Mouse (Mus musculus): Measurements from ENCODE around the gene Ptprq. TPM values are rescaled to one million over a fixed set of nuclear protein-coding genes. Genes with fewer than 3 reads are reported as not detected.

Gene Ptprq
- polyA plus RNA-seq, 1 experiment from 2014 or later = 0.39 TPM

GRCm38 (mm10) chr10:107700944-107701343 lies 18.9 kb downstream of the Ptprq start:
- ATAC-seq = no peak
- 91% methylated on average over 3 of the region's 3 CpGs for WGBS
- Histone ChIP-seq H3K9me3 (no peaks in the 10 kb centered on the region), H3K36me3 (no peaks in the 10 kb centered on the region), H3K4me3 (replicated peaks) (no peak overlapping the region), H3K9ac (replicated peaks) (no peak overlapping the region), H3K4me1 (replicated peaks) (no peaks in the 10 kb centered on the region), H3K4me2 (replicated peaks) (no peak overlapping the region), H3K27me3 (no peaks in the 10 kb centered on the region), H3K27ac (no peak overlapping the region)

DNA sequence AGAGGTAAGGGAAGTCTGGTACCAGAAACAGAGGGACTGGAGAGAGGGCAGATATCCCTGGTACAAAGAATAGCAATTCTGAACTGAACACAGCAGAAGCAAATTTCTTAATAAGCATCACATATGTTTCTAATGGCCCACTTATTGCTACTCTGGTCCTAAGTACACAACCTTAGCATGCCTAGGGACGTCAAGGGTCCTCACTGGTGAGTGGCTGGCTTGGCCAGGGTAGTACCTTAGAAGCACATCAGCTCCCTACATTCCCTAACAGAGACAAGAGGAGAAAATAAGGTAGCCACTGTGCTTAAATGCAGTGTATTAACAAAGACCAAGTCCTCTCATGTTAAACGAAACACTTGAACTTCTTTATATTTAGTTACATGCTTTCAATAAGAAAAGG lies 21.1 kb downstream of the Ptprq start:
- Histone ChIP-seq H3K9ac (replicated peaks) (no peak overlapping the region), H3K27me3 (no peaks in the 10 kb centered on the region), H3K27ac (no peak overlapping the region), H3K36me3 (no peaks in the 10 kb centered on the region), H3K4me1 (replicated peaks) (no peaks in the 10 kb centered on the region), H3K4me2 (replicated peaks) (no peak overlapping the region), H3K4me3 (replicated peaks) (no peak overlapping the region), H3K9me3 (no peaks in the 10 kb centered on the region)
- no peak for ATAC-seq
- 81% methylated on average over 2 of the region's 2 CpGs for WGBS

DNA sequence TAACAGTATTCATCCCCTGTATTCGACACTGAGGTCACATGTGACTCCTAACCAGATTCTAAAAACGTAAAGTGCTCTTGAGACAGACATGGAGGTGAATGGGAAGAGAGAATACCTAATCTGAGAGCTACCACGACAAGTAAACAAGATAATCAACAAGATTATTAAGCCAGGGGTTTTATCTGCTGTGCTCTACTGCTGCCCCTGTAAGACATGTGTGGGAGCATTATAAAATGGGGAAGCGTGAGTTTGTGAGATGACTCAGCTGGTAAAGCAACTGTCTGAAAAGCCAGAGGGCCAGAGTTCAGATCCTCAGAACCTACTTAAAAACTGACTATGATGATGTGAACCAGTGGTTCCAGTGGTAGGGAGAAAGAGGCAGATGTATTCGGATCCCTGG lies 22.7 kb downstream of the Ptprq start:
- Histone ChIP-seq H3K27ac (no peak overlapping the region), H3K4me1 (replicated peaks) (no peaks in the 10 kb centered on the region), H3K4me2 (replicated peaks) (no peak overlapping the region), H3K9ac (replicated peaks) (no peak overlapping the region), H3K4me3 (replicated peaks) (no peak overlapping the region), H3K36me3 (no peaks in the 10 kb centered on the region), H3K27me3 (no peaks in the 10 kb centered on the region), H3K9me3 (no peaks in the 10 kb centered on the region)
- ATAC-seq = no peak
- WGBS = 85% methylated on average over 5 of the region's 5 CpGs

- Histone ChIP-seq H3K9ac (replicated peaks) (no peak overlapping the region), H3K27ac (no peak overlapping the region), H3K9me3 (no peaks in the 10 kb centered on the region), H3K27me3 (no peaks in the 10 kb centered on the region), H3K36me3 (no peaks in the 10 kb centered on the region), H3K4me3 (replicated peaks) (no peak overlapping the region), H3K4me1 (replicated peaks) (no peaks in the 10 kb centered on the region), H3K4me2 (replicated peaks) (no peak overlapping the region)
- ATAC-seq = no peak
- 85% methylated on average over 6 of the region's 6 CpGs for WGBS
Measured at GRCm38 (mm10) chr10:107687382-107687781, 32.5 kb downstream of the Ptprq start.

- H3K9ac ChIP-seq (replicated peaks) = no peak overlapping the region
Measured at GRCm38 (mm10) chr10:107675994-107676393, 43.9 kb downstream of the Ptprq start.

GRCm38 (mm10) chr10:107668374-107669094 lies 51.3 kb downstream of the Ptprq start:
- H3K27ac ChIP-seq = no peak overlapping the region
- H3K4me2 ChIP-seq (replicated peaks) = no peak overlapping the region
- H3K9me3 ChIP-seq = no peaks in the 10 kb centered on the region
- no peaks in the 10 kb centered on the region for H3K27me3 ChIP-seq
- H3K36me3 ChIP-seq = no peaks in the 10 kb centered on the region
- no peak overlapping the region for H3K4me3 ChIP-seq (replicated peaks)
- H3K4me1 ChIP-seq (replicated peaks) = no peaks in the 10 kb centered on the region
- ATAC-seq = no peak
- 86% methylated on average over 4 of the region's 4 CpGs for WGBS
- H3K9ac ChIP-seq (replicated peaks) = no peak overlapping the region

More at GRCm38 (mm10) chr10:107675994-107676393, 43.9 kb downstream of the Ptprq start:
- Histone ChIP-seq H3K36me3 (no peaks in the 10 kb centered on the region), H3K4me2 (replicated peaks) (no peak overlapping the region), H3K4me1 (replicated peaks) (no peaks in the 10 kb centered on the region), H3K27me3 (no peaks in the 10 kb centered on the region), H3K9me3 (no peaks in the 10 kb centered on the region), H3K27ac (no peak overlapping the region), H3K4me3 (replicated peaks) (no peak overlapping the region)
- ATAC-seq = no peak
- WGBS = 64% methylated on average over 1 of the region's 1 CpGs

DNA sequence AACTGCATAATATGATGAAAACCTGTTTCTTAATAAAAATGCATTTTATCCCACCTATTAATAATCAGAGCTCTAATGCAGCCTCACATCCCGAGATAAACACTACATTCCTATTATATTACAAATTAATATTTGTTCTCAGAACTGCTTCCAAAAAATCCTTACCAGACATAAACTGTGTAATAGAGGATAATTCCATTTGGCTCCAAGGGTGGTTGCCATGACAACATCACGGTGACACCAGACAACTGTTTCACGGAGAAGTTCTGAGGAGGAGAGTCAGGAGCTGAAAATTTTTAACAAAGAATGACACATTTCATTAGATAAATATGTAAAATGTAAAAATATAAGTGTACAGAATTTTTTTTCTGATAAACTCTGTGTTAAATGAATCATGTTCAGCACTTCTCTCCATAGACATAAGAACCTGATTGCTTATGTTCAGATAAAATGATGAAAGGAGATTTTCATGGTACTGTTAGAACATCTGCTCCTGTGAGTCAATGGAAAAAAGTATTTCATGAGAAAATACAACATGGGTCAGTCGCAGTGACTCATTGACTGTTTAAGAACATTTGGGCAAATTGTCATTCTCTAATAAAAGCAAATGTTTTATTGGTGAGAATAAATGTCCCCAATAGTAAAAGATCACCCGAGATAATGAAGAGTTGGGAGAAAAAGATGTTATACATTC lies 57.3 kb downstream of the Ptprq start:
- Histone ChIP-seq H3K9ac (replicated peaks) (no peak overlapping the region), H3K4me3 (replicated peaks) (no peak overlapping the region), H3K27ac (no peak overlapping the region), H3K27me3 (no peaks in the 10 kb centered on the region), H3K4me2 (replicated peaks) (no peak overlapping the region), H3K4me1 (replicated peaks) (0 out of 2 replicates have a peak, but pooled peaks cover 4% of the 10 kb centered on the region), H3K9me3 (no peaks in the 10 kb centered on the region), H3K36me3 (no peaks in the 10 kb centered on the region)
- WGBS = 46% methylated on average over 5 of the region's 5 CpGs
- peak; percentile 80; the same call in 1 of the 2 replicates for ATAC-seq

- no peaks in the 10 kb centered on the region for H3K27me3 ChIP-seq
- ATAC-seq = peak; percentile 45; the same call in 1 of the 2 replicates
- H3K36me3 ChIP-seq = no peaks in the 10 kb centered on the region
- 0 out of 2 replicates have a peak, but pooled peaks cover 4% of the 10 kb centered on the region for H3K4me1 ChIP-seq (replicated peaks)
- H3K4me2 ChIP-seq (replicated peaks) = no peak overlapping the region
- no peak overlapping the region for H3K27ac ChIP-seq
- no peak overlapping the region for H3K4me3 ChIP-seq (replicated peaks)
- no peaks in the 10 kb centered on the region for H3K9me3 ChIP-seq
- H3K9ac ChIP-seq (replicated peaks) = no peak overlapping the region
- 91% methylated on average over 3 of the region's 3 CpGs for WGBS
Measured at GRCm38 (mm10) chr10:107661970-107662369, 57.9 kb downstream of the Ptprq start.

DNA sequence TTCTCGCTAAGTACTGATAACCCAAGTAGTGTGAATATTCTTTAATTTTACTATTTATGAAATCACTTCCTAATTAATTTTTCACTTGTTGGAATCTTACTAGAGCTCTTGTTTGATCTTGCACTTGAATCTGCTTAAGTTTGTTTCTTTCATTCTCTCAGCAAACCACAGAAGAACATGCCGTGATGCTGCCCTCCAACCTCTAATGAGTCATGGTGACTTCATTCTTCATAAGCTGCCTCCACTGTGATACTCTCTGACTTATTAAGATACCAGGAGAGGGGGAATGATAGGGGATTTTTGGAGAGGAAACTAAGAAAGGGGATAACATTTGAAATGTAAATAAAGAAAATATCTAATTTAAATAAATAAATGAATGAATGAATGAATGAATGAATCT lies 60.7 kb downstream of the Ptprq start:
- WGBS = 88% methylated on average over 2 of the region's 2 CpGs
- Histone ChIP-seq H3K4me1 (replicated peaks) (0 out of 2 replicates have a peak, but pooled peaks cover 4% of the 10 kb centered on the region), H3K9me3 (no peaks in the 10 kb centered on the region), H3K4me3 (replicated peaks) (no peak overlapping the region), H3K27me3 (no peaks in the 10 kb centered on the region), H3K27ac (no peak overlapping the region), H3K36me3 (no peaks in the 10 kb centered on the region), H3K4me2 (replicated peaks) (no peak overlapping the region), H3K9ac (replicated peaks) (no peak overlapping the region)
- no peak for ATAC-seq

GRCm38 (mm10) chr10:107649687-107650086 lies 70.2 kb downstream of the Ptprq start:
- Histone ChIP-seq H3K27me3 (no peaks in the 10 kb centered on the region), H3K4me3 (replicated peaks) (no peak overlapping the region), H3K36me3 (no peaks in the 10 kb centered on the region), H3K27ac (no peak overlapping the region), H3K4me2 (replicated peaks) (no peak overlapping the region), H3K9me3 (no peaks in the 10 kb centered on the region), H3K4me1 (replicated peaks) (no peaks in the 10 kb centered on the region), H3K9ac (replicated peaks) (no peak overlapping the region)
- WGBS = 95% methylated on average over 2 of the region's 2 CpGs
- ATAC-seq = no peak

GRCm38 (mm10) chr10:107628104-107628503 lies 91.7 kb downstream of the Ptprq start:
- Histone ChIP-seq H3K36me3 (no peaks in the 10 kb centered on the region), H3K27ac (no peak overlapping the region), H3K4me2 (replicated peaks) (no peak overlapping the region), H3K4me1 (replicated peaks) (no peaks in the 10 kb centered on the region), H3K9me3 (no peaks in the 10 kb centered on the region), H3K9ac (replicated peaks) (no peak overlapping the region), H3K27me3 (no peaks in the 10 kb centered on the region), H3K4me3 (replicated peaks) (no peak overlapping the region)
- WGBS = 78% methylated on average over 3 of the region's 3 CpGs
- no peak for ATAC-seq

DNA sequence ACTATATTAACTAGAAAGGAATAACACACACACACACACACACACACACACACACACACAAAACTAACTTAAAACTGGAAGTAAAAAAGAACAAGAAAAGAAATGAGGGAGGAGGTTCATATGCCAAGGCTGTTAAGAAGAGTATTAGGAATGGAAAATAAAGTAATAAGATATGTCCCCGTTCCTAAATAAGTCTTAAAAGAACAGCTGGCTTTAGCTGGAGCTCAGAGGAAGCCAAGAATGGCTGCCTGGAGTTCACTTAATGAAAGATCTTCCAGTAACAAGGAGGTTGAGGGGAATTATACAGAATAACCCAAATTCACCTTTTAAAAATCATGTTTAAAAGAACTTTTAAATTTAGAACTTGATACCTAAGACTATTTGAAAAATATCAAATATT lies 93.2 kb downstream of the Ptprq start:
- Histone ChIP-seq H3K4me2 (replicated peaks) (no peak overlapping the region), H3K4me1 (replicated peaks) (no peaks in the 10 kb centered on the region), H3K27ac (no peak overlapping the region), H3K9ac (replicated peaks) (no peak overlapping the region), H3K9me3 (no peaks in the 10 kb centered on the region), H3K36me3 (no peaks in the 10 kb centered on the region), H3K4me3 (replicated peaks) (no peak overlapping the region), H3K27me3 (no peaks in the 10 kb centered on the region)
- 80% methylated on average over 1 of the region's 1 CpGs for WGBS
- no peak for ATAC-seq

All from midbrain, embryonic 13.5 days (tissue).